Mouse (Mus musculus): Measurements from ENCODE around the gene Pde10a. TPM values are rescaled to one million over a fixed set of nuclear protein-coding genes. Genes with fewer than 3 reads are reported as not detected.
A peak's percentile ranks its signal among the peaks of the same experiment; 100 is the strongest.

Pde10a gene
- polyA plus RNA-seq, 1 experiment from 2014 or later: 1.3 TPM

DNA sequence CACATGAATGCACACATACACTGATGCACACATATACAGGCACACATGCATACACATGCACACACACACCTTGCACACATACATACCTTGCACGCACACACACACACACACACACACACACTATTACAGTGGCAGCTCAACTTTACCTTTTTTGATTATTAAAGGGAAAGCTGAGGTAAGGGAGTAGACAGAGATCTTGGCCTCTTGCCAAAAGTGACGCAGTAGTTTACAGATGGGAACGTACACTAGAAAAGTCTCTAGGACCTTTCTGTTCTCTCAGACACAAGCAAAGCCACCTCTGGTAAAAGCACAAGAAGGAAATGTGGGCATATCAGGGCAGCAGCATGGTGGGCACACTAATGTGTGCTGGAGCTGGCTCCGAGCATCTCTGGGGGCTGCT is 317.5 kb downstream of the Pde10a start:
- DNase-seq (ENCODE audit: low spot score) (no peak), ATAC-seq (replicated peaks; ENCODE audit: low FRiP score, low read depth) (no peak)
- Histone ChIP-seq H3K27me3 (ENCODE audit: insufficient read depth, low read length) (no peaks in the 10 kb centered on the region), H3K36me3 (ENCODE audit: insufficient read depth, low read length) (no peaks in the 10 kb centered on the region), H3K9me3 (replicated peaks; ENCODE audit: low read length) (no peaks in the 10 kb centered on the region), H3K4me3 (replicated peaks; ENCODE audit: low read depth, low read length) (no peak overlapping the region), H3K27ac (no peak overlapping the region), H3K4me2 (ENCODE audit: low read length) (no peak overlapping the region), H3K4me1 (replicated peaks; ENCODE audit: insufficient read depth, low read length) (peaks cover 24% of the 10 kb centered on the region), H3K9ac (ENCODE audit: low read depth, low read length) (no peak overlapping the region)
- 57% methylated on average over 4 of the region's 4 CpGs for WGBS
- no peak for TF ChIP-seq CTCF (IDR thresholded peaks at IDR 0.05; ENCODE audit: low read depth)

DNA sequence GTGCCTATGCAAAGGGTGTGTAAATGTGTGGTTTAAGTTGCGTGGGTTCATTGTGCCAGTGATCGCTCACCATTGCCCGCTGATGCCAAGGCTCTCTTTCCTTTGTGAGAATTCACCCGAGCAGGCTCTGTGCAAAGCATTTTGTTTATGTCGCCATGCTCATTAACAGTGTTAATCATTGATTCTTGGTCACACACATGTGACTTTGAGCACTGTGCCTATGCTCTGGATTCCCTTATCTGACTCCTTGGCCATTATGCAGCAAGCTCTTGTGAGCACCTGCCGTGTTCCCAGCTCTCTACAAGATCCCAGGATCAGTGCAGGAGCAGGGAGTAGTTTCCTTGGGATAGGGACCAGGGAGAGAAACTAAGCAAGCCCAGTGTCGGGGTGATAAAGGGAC is 318.8 kb downstream of the Pde10a start:
- H3K27ac ChIP-seq: peak overlapping the region; percentile 61; the same call in 1 of the 2 replicates
- H3K4me2 ChIP-seq (ENCODE audit: low read length): no peak overlapping the region
- H3K4me1 ChIP-seq (replicated peaks; ENCODE audit: insufficient read depth, low read length): peaks cover 18% of the 10 kb centered on the region; the same call in 1 of the 2 replicates
- no peak overlapping the region for H3K9ac ChIP-seq (ENCODE audit: low read depth, low read length)
- peak; percentile 80 for ATAC-seq (replicated peaks; ENCODE audit: low FRiP score, low read depth)
- 64% methylated on average over 7 of the region's 7 CpGs for WGBS
- no peak for DNase-seq (ENCODE audit: low spot score)
- H3K27me3 ChIP-seq (ENCODE audit: insufficient read depth, low read length): no peaks in the 10 kb centered on the region
- H3K9me3 ChIP-seq (replicated peaks; ENCODE audit: low read length): no peaks in the 10 kb centered on the region
- H3K4me3 ChIP-seq (replicated peaks; ENCODE audit: low read depth, low read length): no peak overlapping the region
- TF ChIP-seq CTCF (IDR thresholded peaks at IDR 0.05; ENCODE audit: low read depth): no peak
- no peaks in the 10 kb centered on the region for H3K36me3 ChIP-seq (ENCODE audit: insufficient read depth, low read length)

DNA sequence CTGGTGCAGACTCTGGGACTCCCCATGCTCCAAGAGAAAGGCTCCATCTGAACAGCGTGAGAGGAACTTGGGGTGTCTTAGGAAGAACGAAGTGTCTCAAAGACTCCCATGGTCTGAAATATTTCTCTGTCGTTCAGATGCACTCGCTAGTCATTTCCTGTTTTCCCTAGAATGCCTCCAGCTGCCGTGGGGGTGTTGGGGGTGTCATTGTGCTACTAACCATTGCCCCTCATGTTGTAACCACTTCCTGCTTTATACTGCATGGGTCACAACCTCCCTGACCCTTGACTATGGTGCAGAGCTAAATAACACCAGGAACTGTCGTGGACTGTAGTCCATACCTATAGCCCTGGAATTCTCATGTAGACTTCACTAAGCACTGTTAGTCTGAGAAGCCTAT is 321.3 kb downstream of the Pde10a start:
- Histone ChIP-seq H3K27ac (no peak overlapping the region), H3K4me3 (replicated peaks; ENCODE audit: low read depth, low read length) (no peak overlapping the region), H3K4me1 (replicated peaks; ENCODE audit: insufficient read depth, low read length) (peaks cover 9% of the 10 kb centered on the region; the same call in 1 of the 2 replicates), H3K27me3 (ENCODE audit: insufficient read depth, low read length) (no peaks in the 10 kb centered on the region), H3K9me3 (replicated peaks; ENCODE audit: low read length) (no peaks in the 10 kb centered on the region), H3K4me2 (ENCODE audit: low read length) (no peak overlapping the region), H3K36me3 (ENCODE audit: insufficient read depth, low read length) (no peaks in the 10 kb centered on the region), H3K9ac (ENCODE audit: low read depth, low read length) (no peak overlapping the region)
- ATAC-seq (replicated peaks; ENCODE audit: low FRiP score, low read depth): no peak
- TF ChIP-seq CTCF (IDR thresholded peaks at IDR 0.05; ENCODE audit: low read depth): no peak
- no peak for DNase-seq (ENCODE audit: low spot score)
- 45% methylated on average over 6 of the region's 6 CpGs for WGBS

DNA sequence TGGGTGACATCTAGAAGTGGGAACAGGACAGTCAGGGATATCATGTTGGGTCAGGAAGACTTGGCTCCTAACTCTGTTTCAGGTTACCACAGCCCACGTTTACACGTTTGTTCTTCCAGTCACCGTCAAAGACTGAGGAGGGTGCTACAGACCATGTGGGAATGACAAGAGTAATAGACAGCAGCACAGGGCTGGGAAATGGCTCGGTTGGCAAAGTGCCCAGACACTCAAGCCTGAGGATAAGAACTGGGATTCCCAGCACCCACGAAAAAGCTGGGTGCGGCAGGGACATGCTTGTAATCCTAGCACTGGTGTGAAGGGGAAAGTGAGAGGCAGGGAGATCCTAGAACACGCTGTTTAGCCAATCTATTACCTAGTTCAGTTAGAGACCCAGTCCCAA is 322.4 kb downstream of the Pde10a start:
- no peak overlapping the region for H3K9ac ChIP-seq (ENCODE audit: low read depth, low read length)
- H3K4me2 ChIP-seq (ENCODE audit: low read length): no peak overlapping the region
- no peaks in the 10 kb centered on the region for H3K36me3 ChIP-seq (ENCODE audit: insufficient read depth, low read length)
- H3K27me3 ChIP-seq (ENCODE audit: insufficient read depth, low read length): no peaks in the 10 kb centered on the region
- no peak overlapping the region for H3K4me3 ChIP-seq (replicated peaks; ENCODE audit: low read depth, low read length)
- peaks cover 4% of the 10 kb centered on the region; the same call in 1 of the 2 replicates for H3K4me1 ChIP-seq (replicated peaks; ENCODE audit: insufficient read depth, low read length)
- 52% methylated on average over 7 of the region's 7 CpGs for WGBS
- no peaks in the 10 kb centered on the region for H3K9me3 ChIP-seq (replicated peaks; ENCODE audit: low read length)
- no peak for DNase-seq (ENCODE audit: low spot score)
- no peak for ATAC-seq (replicated peaks; ENCODE audit: low FRiP score, low read depth)
- no peak for TF ChIP-seq CTCF (IDR thresholded peaks at IDR 0.05; ENCODE audit: low read depth)
- H3K27ac ChIP-seq: no peak overlapping the region

DNA sequence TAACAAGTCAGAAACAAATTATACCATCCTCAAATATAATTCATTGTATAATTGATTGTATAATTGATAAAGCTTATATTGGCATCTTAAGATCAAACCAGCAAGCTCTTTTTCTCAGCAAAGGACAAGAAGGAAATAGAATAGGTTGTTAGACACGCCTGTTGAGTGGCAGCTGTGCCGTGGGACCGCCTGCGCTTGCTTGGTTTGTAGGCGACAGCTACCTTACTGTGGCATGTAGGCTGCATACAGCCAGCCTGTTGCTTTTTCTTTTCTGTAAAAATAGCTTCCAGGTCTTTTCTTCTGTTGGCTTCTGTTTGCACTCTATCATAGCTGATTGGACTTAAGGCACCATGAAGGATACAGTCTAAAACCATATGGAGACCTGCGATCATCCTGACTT is 326.7 kb downstream of the Pde10a start:
- no peaks in the 10 kb centered on the region for H3K9me3 ChIP-seq (replicated peaks; ENCODE audit: low read length)
- H3K27me3 ChIP-seq (ENCODE audit: insufficient read depth, low read length): no peaks in the 10 kb centered on the region
- H3K36me3 ChIP-seq (ENCODE audit: insufficient read depth, low read length): no peaks in the 10 kb centered on the region
- H3K4me1 ChIP-seq (replicated peaks; ENCODE audit: insufficient read depth, low read length): no peaks in the 10 kb centered on the region
- DNase-seq (ENCODE audit: low spot score) (no peak), ATAC-seq (replicated peaks; ENCODE audit: low FRiP score, low read depth) (no peak)
- WGBS: 91% methylated on average over 6 of the region's 6 CpGs
- no peak overlapping the region for H3K4me3 ChIP-seq (replicated peaks; ENCODE audit: low read depth, low read length)
- H3K27ac ChIP-seq: no peak overlapping the region
- TF ChIP-seq CTCF (IDR thresholded peaks at IDR 0.05; ENCODE audit: low read depth): no peak
- H3K4me2 ChIP-seq (ENCODE audit: low read length): no peak overlapping the region
- H3K9ac ChIP-seq (ENCODE audit: low read depth, low read length): no peak overlapping the region

DNA sequence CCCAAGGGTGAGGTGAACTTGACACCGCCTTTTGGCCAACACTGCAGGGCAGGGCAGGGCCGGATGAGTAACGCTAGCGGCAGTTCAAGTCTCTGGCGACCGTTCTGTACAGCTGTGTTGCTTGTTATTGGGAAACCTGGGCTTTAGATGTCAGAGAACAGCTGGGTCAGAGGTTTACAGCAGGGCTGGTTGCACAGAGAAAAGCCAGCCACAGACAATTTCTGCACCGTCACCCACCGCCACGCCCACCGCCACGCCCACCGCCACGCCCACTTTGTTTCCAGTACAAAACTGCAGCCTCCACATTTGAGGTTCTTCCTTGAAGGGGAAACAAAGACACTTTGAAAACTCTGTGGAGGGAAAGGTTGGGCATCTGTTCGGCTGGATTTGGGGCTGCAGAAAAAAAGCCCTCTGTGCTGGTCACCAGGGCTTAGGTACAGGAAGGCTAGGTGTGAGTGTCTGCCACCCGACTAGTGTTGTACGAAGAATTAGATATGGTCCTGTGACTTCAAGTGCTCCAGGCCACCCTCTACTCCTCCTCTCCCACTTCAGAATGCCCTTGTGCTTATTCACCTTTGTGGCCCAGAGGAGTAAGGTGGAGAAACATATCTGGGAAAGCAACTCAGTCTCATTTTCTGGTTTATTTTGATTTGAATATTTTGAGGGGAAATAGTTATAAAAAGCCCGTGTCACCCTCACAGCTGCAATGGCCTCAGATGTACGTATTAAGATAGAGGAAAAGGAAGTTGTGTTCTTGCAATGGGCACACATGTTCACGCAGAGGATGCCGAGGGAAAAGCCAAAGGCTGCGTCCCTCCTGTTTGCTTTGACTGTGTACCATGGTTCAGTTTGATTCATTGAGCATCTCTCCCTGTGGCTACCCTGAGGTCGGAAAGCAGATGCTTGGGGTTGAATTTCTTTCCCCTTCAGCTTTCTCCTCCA is 331.5 kb downstream of the Pde10a start:
- Histone ChIP-seq H3K36me3 (ENCODE audit: insufficient read depth, low read length) (no peaks in the 10 kb centered on the region), H3K4me1 (replicated peaks; ENCODE audit: insufficient read depth, low read length) (peaks cover 7% of the 10 kb centered on the region), H3K4me2 (ENCODE audit: low read length) (peak overlapping the region; percentile 40), H3K27me3 (ENCODE audit: insufficient read depth, low read length) (no peaks in the 10 kb centered on the region), H3K27ac (no peak overlapping the region), H3K9me3 (replicated peaks; ENCODE audit: low read length) (no peaks in the 10 kb centered on the region), H3K4me3 (replicated peaks; ENCODE audit: low read depth, low read length) (no peak overlapping the region), H3K9ac (ENCODE audit: low read depth, low read length) (no peak overlapping the region)
- no peak for TF ChIP-seq CTCF (IDR thresholded peaks at IDR 0.05; ENCODE audit: low read depth)
- peak; percentile 86 for DNase-seq (ENCODE audit: low spot score)
- peak; percentile 86 for ATAC-seq (replicated peaks; ENCODE audit: low FRiP score, low read depth)
- WGBS: 21% methylated on average over 22 of the region's 22 CpGs
